Mouse (Mus musculus): ENCODE measurements around the gene Gm20831. TPM values are rescaled to one million over a fixed set of nuclear protein-coding genes. Genes with fewer than 3 reads are reported as not detected.
"Not testable (repeated sequence)": the region's sequence is repeated elsewhere in the genome, so short reads cannot be mapped to it uniquely, and the experiment has no call there.

Gene Gm20831
- not detected for total RNA-seq (2021)
- long read RNA-seq, experiment 1: 0 reads
- long read RNA-seq, experiment 2: 0 reads

DNA sequence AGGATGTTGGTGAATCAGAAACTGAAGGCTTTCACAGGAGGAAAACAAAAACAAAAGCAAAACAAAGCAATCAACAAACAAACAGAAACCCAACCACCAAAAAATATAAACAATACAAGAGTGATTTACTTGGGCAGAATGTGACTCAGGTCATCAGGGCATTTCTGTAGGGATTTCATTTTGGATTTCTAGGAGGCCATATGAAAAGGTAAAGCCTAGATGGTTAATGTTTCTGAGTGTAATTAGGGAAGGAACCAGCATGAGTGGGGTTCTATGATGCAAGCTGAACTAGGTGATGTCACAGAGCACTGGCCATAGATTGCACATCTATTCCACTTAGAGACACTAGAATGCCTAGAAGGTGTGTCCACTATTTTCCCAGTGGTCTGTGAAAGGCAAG is at the start of gene Gm20831, which contains the start of gene Gm20772:
TSS of gene Gm20831 (plus strand) at position 301 of the 400 bp plus-strand sequence.
TSS of gene Gm20772 (plus strand) at position 301 of the 400 bp plus-strand sequence.
- DNase-seq (ENCODE audit: low spot score in 2 of 2): not testable (repeated sequence)

DNA sequence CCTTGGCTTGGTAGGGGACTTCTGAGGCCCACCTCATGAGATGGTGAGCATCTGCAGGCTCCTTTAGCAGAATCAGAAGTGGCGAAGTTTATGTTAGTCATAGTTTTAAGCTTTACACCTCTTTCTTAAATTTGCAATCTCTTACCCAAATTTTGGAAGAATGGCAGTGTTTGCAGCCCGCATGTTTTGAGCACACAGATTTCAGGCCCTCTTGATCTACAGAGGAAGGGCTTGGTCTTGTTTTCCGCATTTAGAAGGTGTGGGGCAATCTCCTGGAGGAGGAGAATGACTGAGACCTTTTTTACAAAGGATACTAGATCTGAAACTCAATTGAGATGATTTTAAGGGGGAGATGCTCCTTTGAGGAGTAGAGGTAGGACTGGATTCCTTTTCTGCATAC is 28.4 kb upstream of the Gm20831 start, which contains the start of gene Gm21904:
TSS of gene Gm21904 (minus strand) at position 101 of the 400 bp plus-strand sequence.
- DNase-seq (ENCODE audit: low spot score in 2 of 2): not testable (repeated sequence)

DNA sequence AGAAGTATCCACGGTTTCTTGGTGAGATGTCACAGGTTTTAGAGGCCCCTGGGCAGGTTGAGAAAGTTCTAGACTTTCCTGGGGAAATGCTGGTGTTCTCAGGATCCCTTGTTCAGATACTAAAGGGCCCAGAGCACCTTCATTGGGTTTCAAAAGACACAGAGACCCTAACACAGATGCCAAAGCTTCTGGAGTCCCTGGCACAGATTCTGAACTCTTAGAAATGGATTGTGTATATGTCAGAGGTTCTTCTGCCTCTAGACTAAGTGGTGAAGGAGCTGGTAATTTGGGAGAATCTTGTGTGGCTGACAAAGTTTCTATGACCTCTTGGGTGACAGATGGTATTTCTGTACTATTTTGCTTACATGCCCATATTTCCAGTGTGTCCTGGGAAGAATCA is 62.7 kb downstream of the Gm20831 start, which contains the start of gene Srsy:
TSS of gene Srsy (minus strand) at position 101 of the 400 bp plus-strand sequence.
- DNase-seq (ENCODE audit: low spot score in 2 of 2): not testable (repeated sequence)

Other genes with a start within 250 kb of the Gm20831 start
- gene Gm21904, start 28.5 kb upstream of the Gm20831 start, total RNA-seq (2021): not detected
- not detected for gene Gm20772, start within 50 bp of the Gm20831 start, total RNA-seq (2021)
- gene Srsy, start 62.6 kb downstream of the Gm20831 start, total RNA-seq (2021): not detected
- not detected for gene Gm21764, start 187.1 kb downstream of the Gm20831 start, total RNA-seq (2021)
- not detected for gene Ssty1, start 214.4 kb downstream of the Gm20831 start, total RNA-seq (2021)

All from adrenal gland, postnatal 4 days (tissue).